Mouse (Mus musculus): ENCODE measurements around the gene Trappc2l.

GRCm38 (mm10) chr8:122656056-122656999 is 44.9 kb downstream of the Trappc2l start:
- no peak for TF ChIP-seq CTCF (IDR thresholded peaks at IDR 0.05; ENCODE audit: control insufficient read depth, insufficient read depth, insufficient read length)
- no peak for TF ChIP-seq MAX (IDR thresholded peaks at IDR 0.05)
- no peak for TF ChIP-seq MYOD1 (IDR thresholded peaks at IDR 0.05; ENCODE audit: control insufficient read depth, insufficient read length, low read depth)

Measured in C2C12 (cell line).